In the genomic region with DNA sequence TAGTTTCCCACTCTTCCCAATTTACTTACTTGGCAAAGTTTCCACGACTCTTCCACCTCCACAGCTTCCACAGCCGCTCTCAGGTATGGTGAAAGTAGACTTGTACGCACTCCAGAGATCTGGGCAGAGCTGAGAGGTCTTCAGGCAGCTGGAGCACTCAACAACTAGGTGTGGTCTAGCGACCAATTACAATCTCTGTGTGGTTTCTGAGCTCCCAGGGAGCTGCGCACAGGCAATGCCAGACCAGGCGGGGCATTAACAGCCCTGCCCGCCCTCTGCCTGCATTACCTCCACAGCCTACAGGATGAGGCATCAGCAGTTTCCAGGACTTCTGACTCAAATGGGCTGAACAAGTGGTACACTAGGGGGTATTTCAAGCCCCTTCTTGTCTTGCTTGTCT, we compare ENCODE assay signal across 8 mouse cellular contexts. TPM values are rescaled to one million over a fixed set of nuclear protein-coding genes. Genes with fewer than 3 reads are reported as not detected.
DNase-seq lines count a peak whose midpoint lies in the region; ATAC-seq lines count a peak whose summit lies in the region.

Gene Gm49027, minus strand, starts transcription at position 208 of the 400 bp plus-strand sequence.

- 0 out of 2 replicates have a peak within 1 kb of the TSS, but pooled peaks have one; percentile 30 for H3K9ac ChIP-seq in heart, embryonic 13.5 days
- H3K9ac ChIP-seq in hindbrain, embryonic 12.5 days: peak within 1 kb of the TSS; percentile 59

- H3K4me3 ChIP-seq in heart, embryonic 13.5 days: peak within 1 kb of the TSS; percentile 84
- H3K4me3 ChIP-seq in hindbrain, embryonic 12.5 days: peak within 1 kb of the TSS; percentile 94
- H3K4me3 ChIP-seq in midbrain, embryonic 10.5 days: peak within 1 kb of the TSS; percentile 99

- H3K27ac ChIP-seq in heart, embryonic 13.5 days (replicated peaks): no peak within 1 kb of the TSS
- peak within 1 kb of the TSS; percentile 81 for H3K27ac ChIP-seq in hindbrain, embryonic 12.5 days
- H3K27ac ChIP-seq in midbrain, embryonic 10.5 days (replicated peaks): peak within 1 kb of the TSS; percentile 91

- DNase-seq in heart, postnatal 14 days: no peak
- peak; percentile 11 to 19 for DNase-seq in urinary bladder, postnatal 4 days (ENCODE audit: low spot score in 2 of 2)
- no peak for DNase-seq in urinary bladder, postnatal 10 days (ENCODE audit: low spot score)
- no peak for DNase-seq in midbrain, embryonic 10.5 days (ENCODE audit: low spot score)
- DNase-seq in cerebellum, adult 9-11 months: no peak
- DNase-seq in left cerebral cortex, adult 9 months (ENCODE audit: low spot score in 2 of 2): no peak

- no peaks in the 10 kb centered on the region for H3K27me3 ChIP-seq in heart, embryonic 13.5 days (replicated peaks)
- H3K27me3 ChIP-seq in hindbrain, embryonic 12.5 days: no peaks in the 10 kb centered on the region
- H3K27me3 ChIP-seq in midbrain, embryonic 10.5 days (ENCODE audit: low read depth, poor library complexity, severe bottlenecking): no peaks in the 10 kb centered on the region

- H3K4me1 ChIP-seq in heart, embryonic 13.5 days: peaks cover 22% of the 10 kb centered on the region
- peaks cover 28% of the 10 kb centered on the region for H3K4me1 ChIP-seq in hindbrain, embryonic 12.5 days
- H3K4me1 ChIP-seq in midbrain, embryonic 10.5 days: peaks cover 36% of the 10 kb centered on the region

- WGBS in heart, embryonic 13.5 days: 85% methylated on average over 7 of the region's 7 CpGs
- 87% methylated on average over 7 of the region's 7 CpGs for WGBS in hindbrain, embryonic 12.5 days
- 79% methylated on average over 7 of the region's 7 CpGs for WGBS in midbrain, embryonic 10.5 days

- no peak for ATAC-seq in heart, embryonic 13.5 days (ENCODE audit: extremely low read depth, insufficient number of reproducible peaks, low FRiP score, low TSS enrichment)
- ATAC-seq in hindbrain, embryonic 12.5 days (ENCODE audit: low FRiP score): no peak

- peaks cover 33% of the 10 kb centered on the region for H3K36me3 ChIP-seq in heart, embryonic 13.5 days
- H3K36me3 ChIP-seq in hindbrain, embryonic 12.5 days: peaks cover 21% of the 10 kb centered on the region
- H3K36me3 ChIP-seq in midbrain, embryonic 10.5 days: peaks cover 28% of the 10 kb centered on the region

- no peaks in the 10 kb centered on the region for H3K9me3 ChIP-seq in heart, embryonic 13.5 days
- H3K9me3 ChIP-seq in hindbrain, embryonic 12.5 days (replicated peaks): no peaks in the 10 kb centered on the region
- no peaks in the 10 kb centered on the region for H3K9me3 ChIP-seq in midbrain, embryonic 10.5 days (replicated peaks)

- peak within 1 kb of the TSS; percentile 95 for H3K4me2 ChIP-seq in heart, embryonic 13.5 days
- H3K4me2 ChIP-seq in hindbrain, embryonic 12.5 days (replicated peaks): peak within 1 kb of the TSS; percentile 96

- intact Hi-C loops in heart, postnatal 14 days (cut with DNase I): no loop called here

RNA-seq across cellular contexts. Expression of gene Gm49027, which starts in this region (rescaled TPM):
- 0.43 TPM in 1 of 2 replicates, not detected in the other for polyA plus RNA-seq in heart, embryonic 13.5 days (2015; fragmentation: Nextera tagmentation; extraction: Ambion mirVana)
- 1 to 10 TPM in 1 of 2 experiments, not detected in 1; 1.3 TPM for total RNA-seq in heart, postnatal 14 days (2021)
- 1.6 and 2.4 TPM in 2 replicates for polyA plus RNA-seq in hindbrain, embryonic 12.5 days (2016; fragmentation: Nextera tagmentation; extraction: Ambion mirVana)
- not detected in 2 replicates for polyA plus RNA-seq in midbrain, embryonic 10.5 days (2016; fragmentation: Nextera tagmentation; extraction: Ambion mirVana)

Comparison
In these comparisons a context has a peak if more than half of its experiments do, and no peak if none do; other contexts are left out.
1. DNase-seq: peak in urinary bladder, postnatal 4 days (2 of 2); none in heart, postnatal 14 days (0 of 2), urinary bladder, postnatal 10 days (single experiment), midbrain, embryonic 10.5 days (single experiment), cerebellum, adult 9-11 months (single experiment) and left cerebral cortex, adult 9 months (0 of 2).
2. Peak in every context shown above with its lines, with median percentiles within 50 percentile points of each other: H3K4me3 ChIP-seq.